Mouse (Mus musculus) liver, adult 2 months (tissue): ENCODE measurements around the gene Tmem8b.

Experiments
- CTCF ChIP-seq: fragments of 200-500 bp; IDR thresholded peaks from 2 replicates; pipeline ENCODE4 v1.5.1; 2011; ENCODE audit warnings: low read depth, low read length, control low read depth
- POLR2A ChIP-seq: fragments of 200-500 bp; IDR thresholded peaks from 2 replicates; pipeline ENCODE4 v1.6.1; 2011; ENCODE audit warnings: low read length, control low read depth; ENCODE audit not compliant: insufficient read depth; ENCODE audit errors: extremely low read depth

DNA sequence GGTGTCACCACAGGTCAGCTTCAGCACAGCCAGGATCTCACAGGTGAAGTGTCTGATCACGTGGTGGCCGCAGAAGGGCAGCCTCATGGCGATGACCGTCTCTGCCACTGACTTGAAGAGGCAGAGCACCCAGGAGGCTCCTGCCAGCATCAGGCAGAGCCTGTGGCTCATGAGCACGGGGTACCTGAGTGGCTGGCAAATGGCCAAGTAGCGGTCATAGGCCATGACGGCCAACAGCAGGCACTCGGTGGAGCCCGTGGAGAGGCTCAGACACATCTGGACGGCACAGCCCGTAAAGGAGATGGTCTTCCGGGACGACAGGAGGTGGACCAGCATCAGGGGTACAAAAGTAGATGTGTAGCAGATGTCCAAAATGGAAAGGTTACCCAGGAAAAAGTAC lies 37.2 kb downstream of the Tmem8b start:
- TF ChIP-seq CTCF = no peak
- TF ChIP-seq POLR2A = no peak
